In the genomic region with DNA sequence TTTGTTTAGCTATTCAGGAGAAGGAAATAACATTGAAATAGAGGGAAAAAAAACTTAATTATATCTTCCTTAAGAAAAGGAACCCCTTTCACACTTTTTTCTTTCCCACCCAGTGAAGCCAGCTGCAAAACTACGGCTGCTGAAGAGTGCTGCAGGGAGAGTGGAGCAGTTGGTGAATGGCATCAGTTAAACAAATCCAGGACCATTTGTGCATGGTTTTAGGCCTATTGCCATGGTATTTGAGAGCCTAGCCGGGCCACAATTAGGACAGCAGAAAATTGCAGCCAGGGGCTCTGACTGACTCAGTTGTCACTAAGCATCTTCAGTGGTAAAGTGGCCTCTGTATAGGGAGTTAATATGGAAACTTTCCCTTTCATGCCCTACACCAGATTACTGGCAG, we compare ENCODE assay signal across 19 mouse cellular contexts.
"Had no signal": no experiment of that assay in that cellular context is flagged by ENCODE, and none has a peak within 500 bp of the region (broad histone marks: within the 10 kb centered on the region; RNA-seq: fewer than 3 reads in every experiment).

No protein-coding gene starts in this region.

- H3K9ac ChIP-seq: limb, embryonic 12.5 days; limb, embryonic 15.5 days; liver, embryonic 14.5 days; liver, postnatal 0 days; lung, embryonic 14.5 days; neural tube, embryonic 13.5 days; stomach, embryonic 15.5 days had no signal

- H3K9me3 ChIP-seq: limb, embryonic 12.5 days; limb, embryonic 15.5 days; neural tube, embryonic 13.5 days; stomach, embryonic 15.5 days had no signal

- H3K27ac ChIP-seq: limb, embryonic 12.5 days; limb, embryonic 15.5 days; liver, embryonic 14.5 days; macrophage; neural tube, embryonic 13.5 days; stomach, embryonic 15.5 days had no signal

- H3K4me3 ChIP-seq: limb, embryonic 12.5 days; limb, embryonic 15.5 days; myocyte; neural tube, embryonic 13.5 days; stomach, embryonic 15.5 days had no signal

- H3K4me1 ChIP-seq: limb, embryonic 12.5 days; limb, embryonic 15.5 days; neural tube, embryonic 13.5 days; stomach, embryonic 15.5 days had no signal

- H3K4me2 ChIP-seq: limb, embryonic 12.5 days; limb, embryonic 15.5 days; liver, embryonic 11.5 days; lung, embryonic 14.5 days; neural tube, embryonic 13.5 days; stomach, embryonic 15.5 days had no signal

- DNase-seq: kidney, adult 9 months; kidney, postnatal 14 days; left cerebral cortex, postnatal 4 days; liver, postnatal 0 days; lung, embryonic 14.5 days; midbrain, embryonic 14.5 days; retina, postnatal 1 day; right cerebral cortex, postnatal 25 days; spleen, adult 18-20 months; thymus, postnatal 25 days had no signal

- H3K36me3 ChIP-seq: limb, embryonic 12.5 days; limb, embryonic 15.5 days; neural tube, embryonic 13.5 days; stomach, embryonic 15.5 days had no signal

- H3K27me3 ChIP-seq: limb, embryonic 12.5 days; limb, embryonic 15.5 days; neural tube, embryonic 13.5 days; stomach, embryonic 15.5 days had no signal

- ATAC-seq: liver, postnatal 0 days; lung, postnatal 0 days had no signal
